16 mouse cellular contexts compared by ENCODE assay signal in the genomic region with DNA sequence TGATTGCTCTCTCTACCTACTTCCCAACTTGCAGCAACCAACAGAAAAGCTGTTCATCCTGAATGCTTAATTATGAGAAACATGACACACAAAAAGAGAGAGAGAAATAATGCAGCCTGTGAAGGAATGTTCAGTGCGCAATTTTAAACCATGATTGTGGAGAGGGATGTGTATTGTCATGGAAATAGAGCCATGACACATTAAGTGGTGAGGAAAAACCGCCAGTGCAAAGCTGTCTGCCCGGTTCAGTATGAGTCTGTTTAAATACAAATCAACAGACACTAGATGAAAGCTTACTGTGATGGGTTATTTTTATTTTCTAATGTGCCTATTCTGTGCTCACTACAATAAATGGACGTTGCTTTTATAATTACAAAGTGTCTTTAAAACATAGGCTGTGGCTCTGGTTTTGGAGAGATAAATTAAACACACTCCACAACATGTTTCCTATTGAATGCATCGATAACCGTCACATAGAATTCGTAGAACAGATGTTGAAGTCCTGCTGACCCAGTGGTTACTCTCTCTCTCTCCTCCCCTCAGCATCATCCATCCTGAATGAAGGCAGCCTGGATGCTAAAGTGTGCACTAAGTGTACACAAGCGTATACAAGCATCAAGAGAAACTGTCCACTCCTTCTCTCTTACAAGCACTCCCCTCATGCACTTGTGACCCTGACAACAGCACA.
DNase-seq lines count a peak whose midpoint lies in the region; ATAC-seq and TF ChIP-seq lines count a peak whose summit lies in the region.
"Had no signal": no experiment of that assay in that cellular context is flagged by ENCODE, and none has a peak within 500 bp of the region (broad histone marks: within the 10 kb centered on the region; RNA-seq: fewer than 3 reads in every experiment).

No protein-coding gene starts in this region.

- H3K4me2 ChIP-seq in forebrain, embryonic 13.5 days: no peak overlapping the region; the same call in 1 of the 2 replicates
- peak overlapping the region; percentile 59 for H3K4me2 ChIP-seq in liver, embryonic 15.5 days
- H3K4me2 ChIP-seq: embryonic facial prominence, embryonic 15.5 days; limb, embryonic 15.5 days had no signal

- H3K9me3 ChIP-seq in forebrain, embryonic 13.5 days (replicated peaks): no peaks in the 10 kb centered on the region
- H3K9me3 ChIP-seq in liver, embryonic 15.5 days (replicated peaks): no peaks in the 10 kb centered on the region
- H3K9me3 ChIP-seq: embryonic facial prominence, embryonic 15.5 days; limb, embryonic 15.5 days had no signal

- intact Hi-C loops in gastrocnemius, postnatal 14 days (cut with DNase I; ENCODE audit: low total_unique reads): no loop called here

- no peak overlapping the region for H3K9ac ChIP-seq in forebrain, embryonic 13.5 days
- peak overlapping the region; percentile 37; the same call in 1 of the 2 replicates for H3K9ac ChIP-seq in liver, embryonic 15.5 days
- H3K9ac ChIP-seq: embryonic facial prominence, embryonic 15.5 days; limb, embryonic 15.5 days had no signal

- H3K27me3 ChIP-seq in forebrain, embryonic 13.5 days: no peaks in the 10 kb centered on the region
- no peaks in the 10 kb centered on the region for H3K27me3 ChIP-seq in liver, embryonic 15.5 days
- H3K27me3 ChIP-seq: embryonic facial prominence, embryonic 15.5 days; limb, embryonic 15.5 days had no signal

- TF ChIP-seq CTCF in brain, embryonic 14.5 days (IDR thresholded peaks at IDR 0.05; ENCODE audit: borderline replicate concordance, extremely low read depth, insufficient read depth, insufficient read length): no peak

- no peak overlapping the region for H3K4me3 ChIP-seq in forebrain, embryonic 13.5 days
- 0 out of 2 replicates have a peak overlapping the region, but pooled peaks have one; percentile 1 for H3K4me3 ChIP-seq in liver, embryonic 15.5 days (replicated peaks)
- H3K4me3 ChIP-seq: embryonic facial prominence, embryonic 15.5 days; layer of hippocampus, adult 2 months; limb, embryonic 15.5 days had no signal

- H3K27ac ChIP-seq in forebrain, embryonic 13.5 days: peak overlapping the region; percentile 0; the same call in 1 of the 2 replicates
- H3K27ac ChIP-seq in liver, embryonic 15.5 days (replicated peaks): peak overlapping the region; percentile 80
- H3K27ac ChIP-seq: embryonic facial prominence, embryonic 15.5 days; layer of hippocampus, adult 2 months; limb, embryonic 15.5 days had no signal

- peak; percentile 76 for ATAC-seq in forebrain, embryonic 13.5 days
- ATAC-seq in liver, embryonic 15.5 days (ENCODE audit: insufficient read depth): peak; percentile 40
- ATAC-seq in granulocyte monocyte progenitor cell, adult 5-6 weeks (replicated peaks; ENCODE audit: poor library complexity, severe bottlenecking): no peak

- peaks cover 14% of the 10 kb centered on the region for H3K4me1 ChIP-seq in forebrain, embryonic 13.5 days
- H3K4me1 ChIP-seq in liver, embryonic 15.5 days (replicated peaks): peaks cover 36% of the 10 kb centered on the region
- H3K4me1 ChIP-seq: embryonic facial prominence, embryonic 15.5 days; limb, embryonic 15.5 days had no signal

- no peaks in the 10 kb centered on the region for H3K36me3 ChIP-seq in forebrain, embryonic 13.5 days (ENCODE audit: poor library complexity, severe bottlenecking)
- H3K36me3 ChIP-seq in liver, embryonic 15.5 days (replicated peaks): no peaks in the 10 kb centered on the region
- H3K36me3 ChIP-seq: embryonic facial prominence, embryonic 15.5 days; limb, embryonic 15.5 days had no signal

- WGBS in forebrain, embryonic 13.5 days: 32% methylated on average over 8 of the region's 8 CpGs
- 29% methylated on average over 8 of the region's 8 CpGs for WGBS in liver, embryonic 15.5 days (ENCODE audit: insufficient replicate concordance)

- peak; percentile 2 for DNase-seq in lung, postnatal 10 days
- DNase-seq in lung, postnatal 36 days: no peak
- peak; percentile 70 for DNase-seq in brain, embryonic 14.5 days (ENCODE audit: low read depth)
- DNase-seq in thymus, postnatal 25 days: no peak
- no peak for DNase-seq in gastrocnemius, postnatal 14 days
- DNase-seq: cerebellum, adult 18-20 months; heart, postnatal 14 days; kidney, adult 8-10 months; right cerebral cortex, postnatal 14 days; thymus, adult 18-20 months had no signal

- TF ChIP-seq POLR2A in brain, embryonic 14.5 days (IDR thresholded peaks at IDR 0.05; ENCODE audit: borderline replicate concordance, extremely low read depth, insufficient read depth, insufficient read length, poor library complexity, severe bottlenecking): no peak

Comparison
In these comparisons a context has a peak if more than half of its experiments do, and no peak if none do; other contexts are left out.
1. DNase-seq: peak in lung, postnatal 10 days (single experiment) and brain, embryonic 14.5 days (single experiment); none in lung, postnatal 36 days (single experiment), thymus, postnatal 25 days (single experiment) and gastrocnemius, postnatal 14 days (single experiment).